Mouse (Mus musculus): ENCODE data around the gene Trim3.

- no peak for TF ChIP-seq CTCF (IDR thresholded peaks at IDR 0.05; ENCODE audit: control insufficient read depth, insufficient read depth, insufficient replicate concordance, low read depth, low read length)
- no peak for TF ChIP-seq POLR2A (IDR thresholded peaks at IDR 0.05; ENCODE audit: control insufficient read depth, low read depth, low read length)
These were observed 45.0 kb downstream of the Trim3 start for GRCm38 (mm10) chr7:105588325-105588912.
